Mouse (Mus musculus) CH12.LX (cell line): ENCODE results near the gene Lgr4.

Experiments used
- CHD1 ChIP-seq: IDR thresholded peaks from 2 replicates; pipeline ENCODE4 v1.6.1; 2012; ENCODE audit warnings: low read depth, low read length, improper control_type of control experiment, inconsistent platforms
- CTCF ChIP-seq, 2 experiments: IDR thresholded peaks in 1 of 2; conservative IDR thresholded peaks in 1 of 2; 2 replicates each; pipeline ENCODE4 v1.5.1; 2011 to 2012; ENCODE audit warnings: low read depth in 2 of 2, low read length in 2 of 2, improper control_type of control experiment in 1 of 2, inconsistent platforms in 1 of 2, mild to moderate bottlenecking in 1 of 2, moderate library complexity in 1 of 2
- MXI1 ChIP-seq: IDR thresholded peaks from 2 replicates; pipeline ENCODE4 v1.6.1; 2011; ENCODE audit warnings: mild to moderate bottlenecking, low read depth, low read length, improper control_type of control experiment
- RCOR1 ChIP-seq: conservative IDR thresholded peaks from 2 replicates; pipeline ENCODE4 v1.6.1; 2012; ENCODE audit warnings: low read depth, mild to moderate bottlenecking, inconsistent platforms, low read length, improper control_type of control experiment

- TF ChIP-seq RCOR1 (no peak), CHD1 (no peak), CTCF (conservative IDR thresholded peaks at IDR 0.05 in 1 of 2, IDR thresholded peaks at IDR 0.05 in 1 of 2; ENCODE audit: low read depth in 2 of 2, low read length in 2 of 2) (no peak), MXI1 (no peak)
Measured at GRCm38 (mm10) chr2:109965753-109966420, 48.4 kb downstream of the Lgr4 start.
